Mouse (Mus musculus) embryo, embryonic 9.5 days (tissue): ENCODE results near the gene Rpl36al.
A peak's percentile ranks its signal among the peaks of the same experiment; 100 is the strongest.

Experiments used
- DNase-seq: peaks from one replicate; pipeline ENCODE4 v3.0.0-alpha.2; 2017; ENCODE audit errors: extremely low spot score

Gene Rpl36al

GRCm38 (mm10) chr12:69183583-69184308, at the start of gene Rpl36al, which contains the start of gene Mgat2:
Gene Rpl36al (minus strand): TSS chr12:69184083.
Gene Mgat2 (plus strand): TSS chr12:69184157.
- DNase-seq = peak; percentile 96

- DNase-seq = no peak
Observed at GRCm38 (mm10) chr12:69229251-69229650, 45.4 kb upstream of the Rpl36al start.

GRCm38 (mm10) chr12:69227776-69228466, 44.0 kb upstream of the Rpl36al start, which contains the start of gene Pole2:
Gene Pole2 (minus strand): TSS chr12:69228195.
- peak; percentile 91 for DNase-seq

GRCm38 (mm10) chr12:69220613-69221277, 36.9 kb upstream of the Rpl36al start:
- no peak for DNase-seq

GRCm38 (mm10) chr12:69216587-69216986, 32.7 kb upstream of the Rpl36al start:
- DNase-seq = no peak

GRCm38 (mm10) chr12:69215000-69215785, 31.3 kb upstream of the Rpl36al start:
- no peak for DNase-seq

- DNase-seq = no peak
Observed at GRCm38 (mm10) chr12:69214393-69214792, 30.5 kb upstream of the Rpl36al start.

- no peak for DNase-seq
Observed at GRCm38 (mm10) chr12:69213186-69213777, 29.4 kb upstream of the Rpl36al start.

- DNase-seq = no peak
Observed at GRCm38 (mm10) chr12:69211057-69211456, 27.2 kb upstream of the Rpl36al start.

GRCm38 (mm10) chr12:69210056-69210979, 26.4 kb upstream of the Rpl36al start:
- no peak for DNase-seq

- DNase-seq = no peak
Observed at GRCm38 (mm10) chr12:69208520-69208919, 24.6 kb upstream of the Rpl36al start.

GRCm38 (mm10) chr12:69207926-69208325, 24.0 kb upstream of the Rpl36al start:
- DNase-seq = no peak

- DNase-seq = no peak
Observed at GRCm38 (mm10) chr12:69207396-69207795, 23.5 kb upstream of the Rpl36al start.

- no peak for DNase-seq
Observed at GRCm38 (mm10) chr12:69204052-69204833, 20.4 kb upstream of the Rpl36al start, which contains the start of gene Gm49384. Gene Gm49384 (minus strand): TSS chr12:69204267.

- DNase-seq = no peak
Observed at GRCm38 (mm10) chr12:69198985-69199384, 15.1 kb upstream of the Rpl36al start.

GRCm38 (mm10) chr12:69198164-69198535, 14.3 kb upstream of the Rpl36al start, which contains the start of gene Dnaaf2:
Gene Dnaaf2 (minus strand): TSS chr12:69198429.
- DNase-seq = peak; percentile 82

- DNase-seq = peak; percentile 78
Observed at GRCm38 (mm10) chr12:69197378-69198163, 13.7 kb upstream of the Rpl36al start.
